Mouse (Mus musculus) MEL (cell line): Measurements from ENCODE around the gene Fam184b. TPM values are rescaled to one million over a fixed set of nuclear protein-coding genes. Genes with fewer than 3 reads are reported as not detected.

Experiments
- DNase-seq: peaks from one replicate; pipeline ENCODE4 v3.0.0; 2011; ENCODE audit warnings: low read depth, low spot score
- H3K27ac ChIP-seq: 2 replicates; pipeline ENCODE4 v1.5.1; 2012; ENCODE audit warnings: low read depth, mild to moderate bottlenecking, control low read depth, low read length, moderate library complexity; ENCODE audit not compliant: control insufficient read depth
- H3K27me3 ChIP-seq, 2 experiments: fragments of 150-350 bp in 1 of 2; sonication (generic) in 1 of 2; 2 replicates each; pipeline ENCODE4 v1.6.1; 2012; ENCODE audit warnings: low read length in 2 of 2, mild to moderate bottlenecking in 2 of 2, improper control_type of control experiment in 1 of 2, moderate library complexity in 1 of 2; ENCODE audit not compliant: insufficient read depth in 2 of 2, control insufficient read depth in 1 of 2
- H3K36me3 ChIP-seq, 2 experiments: 2 replicates each; pipeline ENCODE4 v1.6.1; 2012 to 2014; ENCODE audit warnings: low read length in 2 of 2, improper control_type of control experiment in 1 of 2, inconsistent platforms in 1 of 2, mild to moderate bottlenecking in 1 of 2; ENCODE audit not compliant: insufficient read depth in 2 of 2, control insufficient read depth in 1 of 2
- H3K4me1 ChIP-seq, 2 experiments: fragments of 150-350 bp in 1 of 2; sonication (generic) in 1 of 2; 2 replicates each; pipeline ENCODE4 v1.6.1; 2012; ENCODE audit warnings: low read length in 2 of 2, improper control_type of control experiment in 1 of 2, mild to moderate bottlenecking in 1 of 2; ENCODE audit not compliant: insufficient read depth in 2 of 2, control insufficient read depth in 1 of 2
- H3K4me3 ChIP-seq, 2 experiments: fragments of 150-350 bp in 1 of 2; sonication (generic) in 1 of 2; 2 replicates each; pipeline ENCODE4 v1.5.1; 2012; ENCODE audit warnings: low read depth in 2 of 2, low read length in 2 of 2, mild to moderate bottlenecking in 2 of 2, moderate library complexity in 2 of 2, control low read depth in 1 of 2, improper control_type of control experiment in 1 of 2; ENCODE audit not compliant: control insufficient read depth in 1 of 2, insufficient read depth in 1 of 2
- H3K79me2 ChIP-seq: 2 replicates; pipeline ENCODE4 v1.6.1; 2012; ENCODE audit warnings: mild to moderate bottlenecking, low read length, moderate library complexity; ENCODE audit not compliant: control insufficient read depth, poor library complexity, insufficient read depth
- H3K9ac ChIP-seq: 2 replicates; pipeline ENCODE4 v1.6.1; 2012; ENCODE audit warnings: low read depth, mild to moderate bottlenecking, control low read depth, low read length, moderate library complexity; ENCODE audit not compliant: control insufficient read depth, poor library complexity, severe bottlenecking
- H3K9me3 ChIP-seq: fragments of 150-350 bp; sonication (generic); replicated peaks from 2 replicates; pipeline ENCODE4 v1.6.1; 2012; ENCODE audit warnings: mild to moderate bottlenecking, low read length, improper control_type of control experiment, moderate library complexity; ENCODE audit not compliant: insufficient read depth
- BHLHE40 ChIP-seq: IDR thresholded peaks from 2 replicates; pipeline ENCODE4 v1.6.1; 2012; ENCODE audit warnings: low read depth, mild to moderate bottlenecking, inconsistent platforms, low read length, improper control_type of control experiment, borderline replicate concordance
- CHD1 ChIP-seq: IDR thresholded peaks from 2 replicates; pipeline ENCODE4 v1.6.1; 2012; ENCODE audit warnings: low read depth, mild to moderate bottlenecking, inconsistent platforms, low read length, improper control_type of control experiment
- CTCF ChIP-seq, 3 experiments: IDR thresholded peaks in 2 of 3; conservative IDR thresholded peaks in 1 of 3; 2 replicates each; pipeline ENCODE4 v1.5.1; 2011 to 2012; ENCODE audit warnings: low read length in 3 of 3, low read depth in 2 of 3, mild to moderate bottlenecking in 2 of 3, improper control_type of control experiment in 1 of 3, inconsistent platforms in 1 of 3, mixed read lengths in 1 of 3, moderate library complexity in 1 of 3; ENCODE audit not compliant: control insufficient read depth in 1 of 3, insufficient read depth in 1 of 3, poor library complexity in 1 of 3, severe bottlenecking in 1 of 3
- ELF1 ChIP-seq: IDR thresholded peaks from 2 replicates; pipeline ENCODE4 v1.6.1; 2014; ENCODE audit warnings: low read depth, mild to moderate bottlenecking, inconsistent platforms, low read length, improper control_type of control experiment, moderate library complexity
- EP300 ChIP-seq, 2 experiments: IDR thresholded peaks; 2 replicates each; pipeline ENCODE4 v1.6.1; 2011; ENCODE audit warnings: improper control_type of control experiment in 2 of 2, low read length in 2 of 2, low read depth in 1 of 2, mild to moderate bottlenecking in 1 of 2
- ETS1 ChIP-seq: IDR thresholded peaks from 2 replicates; pipeline ENCODE4 v1.6.1; 2012; ENCODE audit warnings: low read depth, mild to moderate bottlenecking, inconsistent platforms, low read length, improper control_type of control experiment, moderate library complexity
- GABPA ChIP-seq: IDR thresholded peaks from 2 replicates; pipeline ENCODE4 v1.6.1; 2012; ENCODE audit warnings: low read depth, mild to moderate bottlenecking, inconsistent platforms, low read length, improper control_type of control experiment, moderate library complexity
- GATA1 ChIP-seq: IDR thresholded peaks from 2 replicates; pipeline ENCODE4 v1.6.1; 2011; ENCODE audit warnings: low read depth, low read length, improper control_type of control experiment
- HCFC1 ChIP-seq: IDR thresholded peaks from 2 replicates; pipeline ENCODE4 v1.6.1; 2012; ENCODE audit warnings: low read depth, mild to moderate bottlenecking, inconsistent platforms, low read length, improper control_type of control experiment, moderate library complexity
- KAT2A ChIP-seq: conservative IDR thresholded peaks from 2 replicates; pipeline ENCODE4 v1.6.1; 2012; ENCODE audit warnings: low read depth, low read length, improper control_type of control experiment, inconsistent platforms
- MAFK ChIP-seq: IDR thresholded peaks from 2 replicates; pipeline ENCODE4 v1.6.1; 2011; ENCODE audit warnings: low read depth, mild to moderate bottlenecking, low read length, improper control_type of control experiment, borderline replicate concordance
- MAX ChIP-seq: IDR thresholded peaks from 2 replicates; pipeline ENCODE4 v1.6.1; 2011; ENCODE audit warnings: low read length, improper control_type of control experiment
- MAZ ChIP-seq: IDR thresholded peaks from 2 replicates; pipeline ENCODE4 v1.6.1; 2012; ENCODE audit warnings: low read depth, mild to moderate bottlenecking, inconsistent platforms, low read length, improper control_type of control experiment
- MXI1 ChIP-seq: IDR thresholded peaks from 2 replicates; pipeline ENCODE4 v1.6.1; 2011; ENCODE audit warnings: mild to moderate bottlenecking, low read depth, low read length, improper control_type of control experiment
- MYB ChIP-seq: IDR thresholded peaks from 2 replicates; pipeline ENCODE4 v1.6.1; 2011; ENCODE audit warnings: mild to moderate bottlenecking, low read depth, low read length, improper control_type of control experiment
- NRF1 ChIP-seq: IDR thresholded peaks from 2 replicates; pipeline ENCODE4 v1.6.1; 2014; ENCODE audit warnings: low read depth, mild to moderate bottlenecking, inconsistent platforms, low read length, improper control_type of control experiment, moderate library complexity; ENCODE audit not compliant: poor library complexity, insufficient read depth, severe bottlenecking
- POLR2AphosphoS2 ChIP-seq: IDR thresholded peaks from 2 replicates; pipeline ENCODE4 v1.6.1; 2011; ENCODE audit warnings: low read length, improper control_type of control experiment
- RAD21 ChIP-seq: IDR thresholded peaks from 2 replicates; pipeline ENCODE4 v1.6.1; 2011; ENCODE audit warnings: mild to moderate bottlenecking, low read depth, low read length, improper control_type of control experiment
- RCOR1 ChIP-seq: IDR thresholded peaks from 2 replicates; pipeline ENCODE4 v1.6.1; 2012; ENCODE audit warnings: low read depth, mild to moderate bottlenecking, inconsistent platforms, low read length, improper control_type of control experiment
- SIN3A ChIP-seq: IDR thresholded peaks from 2 replicates; pipeline ENCODE4 v1.6.1; 2012; ENCODE audit warnings: low read length, improper control_type of control experiment, inconsistent platforms
- SMC3 ChIP-seq: IDR thresholded peaks from 2 replicates; pipeline ENCODE4 v1.6.1; 2011; ENCODE audit warnings: low read depth, low read length, improper control_type of control experiment
- TBP ChIP-seq: IDR thresholded peaks from 2 replicates; pipeline ENCODE4 v1.8.0; 2011; ENCODE audit warnings: low read depth, low read length, improper control_type of control experiment
- TCF12 ChIP-seq: IDR thresholded peaks from 2 replicates; pipeline ENCODE4 v1.6.1; 2014; ENCODE audit warnings: low read depth, mild to moderate bottlenecking, inconsistent platforms, low read length, improper control_type of control experiment, moderate library complexity
- USF1 ChIP-seq: IDR thresholded peaks from 2 replicates; pipeline ENCODE4 v1.6.1; 2014; ENCODE audit warnings: low read depth, mild to moderate bottlenecking, inconsistent platforms, low read length, improper control_type of control experiment, moderate library complexity
- ZKSCAN1 ChIP-seq: IDR thresholded peaks from 2 replicates; pipeline ENCODE4 v1.6.1; 2012; ENCODE audit warnings: low read depth, mild to moderate bottlenecking, inconsistent platforms, low read length, improper control_type of control experiment, moderate library complexity
- ZMIZ1 ChIP-seq: IDR thresholded peaks from 2 replicates; pipeline ENCODE4 v1.6.1; 2012; ENCODE audit warnings: low read depth, mild to moderate bottlenecking, inconsistent platforms, low read length, improper control_type of control experiment, moderate library complexity
- polyA plus RNA-seq, 2 experiments: library from polyadenylated mRNA; stranded (reverse) in 1 of 2; unstranded in 1 of 2; fragments of >175 nt in 1 of 2; fragments of >200 nt in 1 of 2; gene quantifications; 2 replicates each; pipeline versions ENCODE4 v1.2.1 to v1.2.4; 2012; ENCODE audit warnings: low replicate concordance in 2 of 2, low read depth in 1 of 2; ENCODE audit not compliant: insufficient read length in 2 of 2, insufficient read depth in 1 of 2, missing spikeins in 1 of 2
- total RNA-seq: library from RNA; depleted of rRNA; stranded (reverse); fragments of 300-350 nt; gene quantifications from 2 replicates; pipeline ENCODE4 v1.2.3, GENCODE M21; 2012

Fam184b gene
- total and polyA plus RNA-seq, 3 experiments = under 0.01 to 0.06 TPM; not detected in 1

- DNase-seq = no peak
- Histone ChIP-seq H3K4me3 (no peak overlapping the region), H3K27me3 (peaks cover 2% of the 10 kb centered on the region in 2 experiments; a peak in 1 of 4 replicates), H3K79me2 (no peaks in the 10 kb centered on the region), H3K4me1 (no peaks in the 10 kb centered on the region), H3K36me3 (no peaks in the 10 kb centered on the region), H3K9me3 (no peaks in the 10 kb centered on the region), H3K9ac (no peak overlapping the region), H3K27ac (no peak overlapping the region)
- no peak for TF ChIP-seq GATA1
- TF ChIP-seq NRF1 = no peak
- no peak for TF ChIP-seq USF1
- TF ChIP-seq HCFC1 = no peak
- no peak for TF ChIP-seq EP300 (IDR thresholded peaks at IDR 0.05; ENCODE audit: low read depth in 1 of 2, low read length in 2 of 2)
- TF ChIP-seq MAFK = no peak
- TF ChIP-seq RAD21 = no peak
- TF ChIP-seq SMC3 = no peak
- TF ChIP-seq CTCF (IDR thresholded peaks at IDR 0.05 in 2 of 3, conservative IDR thresholded peaks at IDR 0.05 in 1 of 3; ENCODE audit: control insufficient read depth in 1 of 3, insufficient read depth in 1 of 3, low read depth in 2 of 3, low read length in 3 of 3, poor library complexity in 1 of 3, severe bottlenecking in 1 of 3) = no peak
- TF ChIP-seq MAX = no peak
- no peak for TF ChIP-seq KAT2A
- no peak for TF ChIP-seq ZMIZ1
- TF ChIP-seq MXI1 = no peak
- TF ChIP-seq POLR2AphosphoS2 = no peak
- TF ChIP-seq BHLHE40 = no peak
Measured at GRCm38 (mm10) chr5:45595363-45596039, 43.9 kb downstream of the Fam184b start.

GRCm38 (mm10) chr5:45593276-45593675 is 46.1 kb downstream of the Fam184b start:
- no peak overlapping the region for H3K4me3 ChIP-seq
- TF ChIP-seq RCOR1 (no peak), ZKSCAN1 (no peak), GABPA (no peak), HCFC1 (no peak), MAZ (no peak), CHD1 (no peak), TBP (no peak), TCF12 (no peak), MXI1 (no peak), ETS1 (no peak), ELF1 (no peak), POLR2AphosphoS2 (no peak), SIN3A (no peak), MAX (no peak), MYB (no peak)
- no peak overlapping the region for H3K9ac ChIP-seq

More at GRCm38 (mm10) chr5:45593276-45593675, 46.1 kb downstream of the Fam184b start:
- Histone ChIP-seq H3K36me3 (no peaks in the 10 kb centered on the region), H3K79me2 (no peaks in the 10 kb centered on the region), H3K27me3 (peaks cover 2 to 3% of the 10 kb centered on the region in 2 experiments; a peak in 2 of 4 replicates), H3K9me3 (no peaks in the 10 kb centered on the region), H3K27ac (no peak overlapping the region), H3K4me1 (no peaks in the 10 kb centered on the region)
- DNase-seq = no peak
